Mouse (Mus musculus) thymus, adult 2 months (tissue): ENCODE results near the gene Ephx1.

Experiments
- CTCF ChIP-seq: fragments of 200-500 bp; IDR thresholded peaks from 2 replicates; pipeline ENCODE4 v1.5.1; 2012; ENCODE audit warnings: mild to moderate bottlenecking, control low read depth, low read length, moderate library complexity, borderline replicate concordance; ENCODE audit not compliant: control insufficient read depth, poor library complexity, insufficient read depth; ENCODE audit errors: extremely low read depth
- POLR2A ChIP-seq: fragments of 200-500 bp; IDR thresholded peaks from 2 replicates; pipeline ENCODE4 v1.6.1; 2012; ENCODE audit warnings: mild to moderate bottlenecking, low read length, control low read depth, moderate library complexity; ENCODE audit not compliant: control insufficient read depth, poor library complexity, insufficient read depth; ENCODE audit errors: extremely low read depth

DNA sequence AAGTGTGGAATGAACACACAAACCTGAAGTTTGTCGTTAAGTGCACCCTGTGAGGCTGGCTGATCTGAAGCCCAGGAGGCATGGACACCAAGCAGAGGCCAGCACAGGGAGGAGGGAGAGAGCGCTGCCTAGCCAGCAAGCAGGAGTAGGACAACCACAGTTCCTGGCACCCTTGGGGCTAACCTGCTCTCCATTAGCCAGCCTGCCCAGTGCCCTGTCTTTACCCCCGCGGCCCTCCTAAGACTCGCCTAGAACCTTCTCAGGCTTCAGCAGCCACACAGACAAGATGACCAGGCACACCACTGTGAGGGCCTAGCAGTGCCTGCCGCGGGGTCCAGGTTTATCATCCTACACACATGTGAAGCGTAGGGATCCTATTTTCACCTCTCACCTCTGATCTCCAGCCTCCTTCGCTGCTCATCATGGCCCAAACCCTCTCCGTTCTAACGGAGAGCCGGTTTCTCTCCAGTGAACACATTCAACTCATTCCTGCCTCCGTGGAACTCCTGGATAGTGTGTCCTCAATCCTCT is 2.7 kb downstream of the Ephx1 start:
- TF ChIP-seq CTCF (no peak), POLR2A (no peak)
